Mouse (Mus musculus) heart, adult 8-10 months (tissue): Measurements from ENCODE around the gene Myo1d. TPM values are rescaled to one million over a fixed set of nuclear protein-coding genes. Genes with fewer than 3 reads are reported as not detected.

ENCODE experiments used
- DNase-seq: peaks from one replicate; pipeline ENCODE4 v3.0.0; 2022; ENCODE audit warnings: low spot score
- total RNA-seq, 4 experiments: library from RNA; stranded (reverse); gene quantifications; 2 replicates each; pipeline ENCODE4 v1.2.4; 2022

The Myo1d gene
- total RNA-seq, 4 experiments from 2014 or later = 7.4 to 10.4 (median 9.5) TPM

GRCm38 (mm10) chr11:80723406-80724047 is 56.3 kb downstream of the Myo1d start:
- no peak for DNase-seq

- DNase-seq = no peak
Measured at GRCm38 (mm10) chr11:80719014-80719413, 60.8 kb downstream of the Myo1d start.

GRCm38 (mm10) chr11:80718036-80718435 is 61.8 kb downstream of the Myo1d start:
- no peak for DNase-seq

- peak; percentile 70 for DNase-seq
Measured at GRCm38 (mm10) chr11:80715115-80715514, 64.7 kb downstream of the Myo1d start.

GRCm38 (mm10) chr11:80713705-80714104 is 66.1 kb downstream of the Myo1d start:
- no peak for DNase-seq

GRCm38 (mm10) chr11:80712201-80712600 is 67.6 kb downstream of the Myo1d start:
- DNase-seq = no peak

GRCm38 (mm10) chr11:80711336-80711735 is 68.5 kb downstream of the Myo1d start:
- DNase-seq = peak; percentile 81

GRCm38 (mm10) chr11:80700611-80701010 is 79.2 kb downstream of the Myo1d start:
- no peak for DNase-seq

GRCm38 (mm10) chr11:80698721-80699120 is 81.1 kb downstream of the Myo1d start:
- DNase-seq = no peak

- peak; percentile 59 for DNase-seq
Measured at GRCm38 (mm10) chr11:80696350-80696749, 83.5 kb downstream of the Myo1d start.

- no peak for DNase-seq
Measured at GRCm38 (mm10) chr11:80684603-80685002, 95.2 kb downstream of the Myo1d start.

- DNase-seq = no peak
Measured at GRCm38 (mm10) chr11:80682745-80683144, 97.1 kb downstream of the Myo1d start.

- no peak for DNase-seq
Measured at GRCm38 (mm10) chr11:80673013-80673412, 106.8 kb downstream of the Myo1d start.

GRCm38 (mm10) chr11:80670391-80670790 is 109.4 kb downstream of the Myo1d start:
- DNase-seq = peak; percentile 55

GRCm38 (mm10) chr11:80669934-80670333 is 109.9 kb downstream of the Myo1d start:
- no peak for DNase-seq

GRCm38 (mm10) chr11:80666211-80666610 is 113.6 kb downstream of the Myo1d start:
- no peak for DNase-seq

- no peak for DNase-seq
Measured at GRCm38 (mm10) chr11:80664261-80664660, 115.6 kb downstream of the Myo1d start.

GRCm38 (mm10) chr11:80645111-80645510 is 134.7 kb downstream of the Myo1d start:
- DNase-seq = no peak

- DNase-seq = no peak
Measured at GRCm38 (mm10) chr11:80628992-80629865, 150.6 kb downstream of the Myo1d start.

GRCm38 (mm10) chr11:80628581-80628980 is 151.2 kb downstream of the Myo1d start:
- DNase-seq = no peak

GRCm38 (mm10) chr11:80623038-80623380 is 156.8 kb downstream of the Myo1d start:
- no peak for DNase-seq

- DNase-seq = no peak
Measured at GRCm38 (mm10) chr11:80622233-80623037, 157.4 kb downstream of the Myo1d start.
